Mouse (Mus musculus) limb, embryonic 14.5 days (tissue): ENCODE results near the gene Atp13a4. TPM values are rescaled to one million over a fixed set of nuclear protein-coding genes. Genes with fewer than 3 reads are reported as not detected.

Experiments
- ATAC-seq: fragments of 200-750 bp; cut with Nextera tagmentation; 2 replicates; pipeline ENCODE4 v1.8.0; 2017; ENCODE audit warnings: low read depth, moderate number of reproducible peaks, moderate TSS enrichment; ENCODE audit not compliant: low FRiP score
- DNase-seq: peaks from one replicate; pipeline ENCODE4 v3.0.0-alpha.2; 2015; ENCODE audit warnings: low spot score
- H3K27ac ChIP-seq: fragments of 300-500 bp; sonication (generic); replicated peaks from 2 replicates; pipeline ENCODE4 v1.5.1; 2014; ENCODE audit warnings: low read depth, mild to moderate bottlenecking, low read length, moderate library complexity, mixed read lengths
- H3K27me3 ChIP-seq: fragments of 300-500 bp; sonication (generic); 2 replicates; pipeline ENCODE4 v1.6.1; 2014; ENCODE audit warnings: low read length, mixed read lengths; ENCODE audit not compliant: control insufficient read depth, insufficient read depth
- H3K36me3 ChIP-seq: fragments of 300-500 bp; sonication (generic); 2 replicates; pipeline ENCODE4 v1.6.1; 2014; ENCODE audit warnings: mild to moderate bottlenecking, low read length, moderate library complexity, mixed read lengths; ENCODE audit not compliant: control insufficient read depth, insufficient read depth
- H3K4me1 ChIP-seq: fragments of 300-500 bp; sonication (generic); 2 replicates; pipeline ENCODE4 v1.6.1; 2014; ENCODE audit warnings: antibody characterized with exemption, low read length, mixed read lengths; ENCODE audit not compliant: control insufficient read depth, insufficient read depth
- H3K4me2 ChIP-seq: fragments of 300-500 bp; sonication (generic); replicated peaks from 2 replicates; pipeline ENCODE4 v1.6.1; 2014; ENCODE audit warnings: low read depth, mild to moderate bottlenecking, low read length, moderate library complexity; ENCODE audit not compliant: severe bottlenecking
- H3K4me3 ChIP-seq: fragments of 300-500 bp; sonication (generic); replicated peaks from 2 replicates; pipeline ENCODE4 v1.5.1; 2014; ENCODE audit warnings: low read length
- H3K9ac ChIP-seq: fragments of 300-500 bp; sonication (generic); 2 replicates; pipeline ENCODE4 v1.6.1; 2014; ENCODE audit warnings: mild to moderate bottlenecking, low read depth, low read length, moderate library complexity; ENCODE audit not compliant: severe bottlenecking
- H3K9me3 ChIP-seq: fragments of 300-500 bp; sonication (generic); 2 replicates; pipeline ENCODE4 v1.6.1; 2016; ENCODE audit warnings: low read length; ENCODE audit not compliant: control insufficient read depth
- POLR2A ChIP-seq: fragments of 200-500 bp; IDR thresholded peaks from 2 replicates; pipeline ENCODE4 v1.8.0; 2012; ENCODE audit warnings: inconsistent platforms, mild to moderate bottlenecking, moderate library complexity, borderline replicate concordance; ENCODE audit not compliant: insufficient read depth, insufficient read length; ENCODE audit errors: extremely low read depth
- WGBS: fragments of 180-500 bp; shearing (Covaris S2); extraction: QIAGEN DNeasy Blood & Tissue Kit; methylation state at CpG from one replicate; pipeline ENCODE4 v1.1.7; 2014; 5-methylcytosine and 5-hydroxymethylcytosine counted together
- polyA plus RNA-seq, 2 experiments: library from polyadenylated mRNA; depleted of rRNA in 1 of 2; stranded (reverse) in 1 of 2; unstranded in 1 of 2; fragments of >200 nt; fragmentation: Nextera tagmentation in 1 of 2; extraction: Ambion mirVana in 1 of 2; gene quantifications; 2 replicates each; pipeline versions ENCODE4 v1.2.1 to v1.2.3; 2012 to 2014

Gene Atp13a4
- polyA plus RNA-seq, 2 experiments, result 0.23 to 1.2 TPM

GRCm38 (mm10) chr16:29414822-29415221 is 129.8 kb downstream of the Atp13a4 start:
- DNase-seq (no peak), ATAC-seq (no peak)
- WGBS, result 85% methylated on average over 6 of the region's 6 CpGs
- no peaks in the 10 kb centered on the region for H3K9me3 ChIP-seq
- no peak for TF ChIP-seq POLR2A
- no peak overlapping the region for H3K9ac ChIP-seq
- no peaks in the 10 kb centered on the region for H3K27me3 ChIP-seq
- no peak overlapping the region for H3K4me2 ChIP-seq
- no peak overlapping the region for H3K4me3 ChIP-seq
- no peak overlapping the region for H3K27ac ChIP-seq
- no peaks in the 10 kb centered on the region for H3K36me3 ChIP-seq
- H3K4me1 ChIP-seq, result no peaks in the 10 kb centered on the region

DNA sequence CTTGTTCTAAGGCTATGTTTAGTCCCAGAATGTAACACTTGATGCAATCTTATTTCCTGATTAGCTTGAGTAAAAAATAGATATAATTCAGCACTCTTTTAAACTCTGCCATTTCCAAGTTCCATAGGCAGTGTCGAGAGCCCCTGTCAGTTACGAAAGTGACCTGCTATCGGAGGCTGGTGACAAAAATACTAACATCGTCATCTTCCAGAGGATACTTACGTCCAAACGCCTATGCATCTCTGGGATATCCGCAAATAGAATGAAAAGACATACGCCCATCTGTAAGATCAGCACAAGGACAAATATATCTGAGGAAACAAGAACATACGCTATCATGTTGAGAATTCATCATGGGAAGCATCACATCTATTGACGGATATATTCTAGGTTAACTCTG is 137.3 kb downstream of the Atp13a4 start:
- DNase-seq, result no peak
- H3K4me3 ChIP-seq, result no peak overlapping the region
- no peak overlapping the region for H3K4me2 ChIP-seq
- no peak overlapping the region for H3K9ac ChIP-seq
- no peaks in the 10 kb centered on the region for H3K9me3 ChIP-seq
- no peak for ATAC-seq
- H3K4me1 ChIP-seq, result no peaks in the 10 kb centered on the region
- no peak for TF ChIP-seq POLR2A
- no peak overlapping the region for H3K27ac ChIP-seq
- no peaks in the 10 kb centered on the region for H3K27me3 ChIP-seq
- no peaks in the 10 kb centered on the region for H3K36me3 ChIP-seq
- 91% methylated on average over 10 of the region's 10 CpGs for WGBS

- no peak for ATAC-seq
- H3K4me2 ChIP-seq, result no peak overlapping the region
- H3K27ac ChIP-seq, result no peak overlapping the region
- no peaks in the 10 kb centered on the region for H3K9me3 ChIP-seq
- no peak for DNase-seq
- H3K4me1 ChIP-seq, result no peaks in the 10 kb centered on the region
- WGBS, result 78% methylated on average over 2 of the region's 2 CpGs
- no peaks in the 10 kb centered on the region for H3K36me3 ChIP-seq
- H3K4me3 ChIP-seq, result no peak overlapping the region
- no peak for TF ChIP-seq POLR2A
- H3K9ac ChIP-seq, result no peak overlapping the region
- H3K27me3 ChIP-seq, result no peaks in the 10 kb centered on the region
These were observed 145.6 kb downstream of the Atp13a4 start for GRCm38 (mm10) chr16:29399079-29399478.

GRCm38 (mm10) chr16:29384781-29385180 is 159.9 kb downstream of the Atp13a4 start:
- H3K4me1 ChIP-seq, result no peaks in the 10 kb centered on the region
- H3K9ac ChIP-seq, result no peak overlapping the region
- no peaks in the 10 kb centered on the region for H3K36me3 ChIP-seq
- no peak for DNase-seq
- no peak overlapping the region for H3K4me2 ChIP-seq
- no peaks in the 10 kb centered on the region for H3K27me3 ChIP-seq
- H3K27ac ChIP-seq, result no peak overlapping the region
- TF ChIP-seq POLR2A, result no peak
- WGBS, result 86% methylated on average over 4 of the region's 4 CpGs
- no peak overlapping the region for H3K4me3 ChIP-seq
- H3K9me3 ChIP-seq, result no peaks in the 10 kb centered on the region
- ATAC-seq, result no peak

GRCm38 (mm10) chr16:29378458-29378857 is 166.2 kb downstream of the Atp13a4 start, which contains the start of gene Atp13a5:
Atp13a5 (minus strand) TSS chr16:29378732.
- 86% methylated on average over 4 of the region's 4 CpGs for WGBS
- H3K9me3 ChIP-seq, result no peaks in the 10 kb centered on the region
- H3K36me3 ChIP-seq, result no peaks in the 10 kb centered on the region
- H3K9ac ChIP-seq, result no peak within 1 kb of the TSS
- no peaks in the 10 kb centered on the region for H3K27me3 ChIP-seq
- TF ChIP-seq POLR2A, result no peak
- DNase-seq (no peak), ATAC-seq (no peak)
- H3K27ac ChIP-seq, result no peak within 1 kb of the TSS
- H3K4me2 ChIP-seq, result no peak within 1 kb of the TSS
- no peaks in the 10 kb centered on the region for H3K4me1 ChIP-seq
- H3K4me3 ChIP-seq, result no peak within 1 kb of the TSS

GRCm38 (mm10) chr16:29374636-29375035 is 170.0 kb downstream of the Atp13a4 start:
- H3K9me3 ChIP-seq, result no peaks in the 10 kb centered on the region
- H3K4me3 ChIP-seq, result no peak overlapping the region
- WGBS, result 79% methylated on average over 8 of the region's 8 CpGs
- H3K4me2 ChIP-seq, result no peak overlapping the region
- H3K36me3 ChIP-seq, result no peaks in the 10 kb centered on the region
- TF ChIP-seq POLR2A, result no peak
- no peak for DNase-seq
- no peak overlapping the region for H3K27ac ChIP-seq
- H3K9ac ChIP-seq, result no peak overlapping the region
- no peaks in the 10 kb centered on the region for H3K27me3 ChIP-seq
- ATAC-seq, result no peak
- no peaks in the 10 kb centered on the region for H3K4me1 ChIP-seq

Other genes starting within 250 kb of the Atp13a4 start
- gene Atp13a5, start 166.1 kb downstream of the Atp13a4 start, polyA plus RNA-seq (2012; rRNA removed), result 0.47 and 0.49 TPM in 2 replicates
- gene Atp13a5, start 166.1 kb downstream of the Atp13a4 start, polyA plus RNA-seq (2014; fragmentation: Nextera tagmentation; extraction: Ambion mirVana), result 0.34 and 0.37 TPM in 2 replicates
- gene Opa1, start 34.5 kb upstream of the Atp13a4 start, polyA plus RNA-seq (2012; rRNA removed), result 23.2 and 24.6 TPM in 2 replicates
- gene Opa1, start 34.5 kb upstream of the Atp13a4 start, polyA plus RNA-seq (2014; fragmentation: Nextera tagmentation; extraction: Ambion mirVana), result 32.6 and 33.0 TPM in 2 replicates